Mouse (Mus musculus) liver, embryonic 15.5 days (tissue): ENCODE measurements around the gene Slc44a5. TPM values are rescaled to one million over a fixed set of nuclear protein-coding genes. Genes with fewer than 3 reads are reported as not detected.

Experiments used
- ATAC-seq: fragments of 200-750 bp; cut with Nextera tagmentation; 2 replicates; pipeline ENCODE4 v1.8.0; 2017; ENCODE audit warnings: moderate number of reproducible peaks, mild to moderate bottlenecking, moderate library complexity; ENCODE audit not compliant: insufficient read depth
- H3K27ac ChIP-seq: fragments of 300-500 bp; sonication (generic); replicated peaks from 2 replicates; pipeline ENCODE4 v1.5.1; 2015; ENCODE audit warnings: mild to moderate bottlenecking, inconsistent platforms
- H3K27me3 ChIP-seq: fragments of 300-500 bp; sonication (generic); 2 replicates; pipeline ENCODE4 v1.6.1; 2015; ENCODE audit warnings: mild to moderate bottlenecking, inconsistent platforms
- H3K36me3 ChIP-seq: fragments of 300-500 bp; sonication (generic); replicated peaks from 2 replicates; pipeline ENCODE4 v1.6.1; 2015; ENCODE audit warnings: moderate library complexity, mild to moderate bottlenecking, inconsistent platforms
- H3K4me1 ChIP-seq: fragments of 300-500 bp; sonication (generic); replicated peaks from 2 replicates; pipeline ENCODE4 v1.6.1; 2015; ENCODE audit warnings: inconsistent platforms
- H3K4me2 ChIP-seq: fragments of 300-500 bp; sonication (generic); 2 replicates; pipeline ENCODE4 v1.6.1; 2015; ENCODE audit warnings: moderate library complexity, mild to moderate bottlenecking, inconsistent platforms
- H3K4me3 ChIP-seq: fragments of 300-500 bp; sonication (generic); replicated peaks from 2 replicates; pipeline ENCODE4 v1.5.1; 2015; ENCODE audit warnings: mild to moderate bottlenecking, inconsistent platforms
- H3K9ac ChIP-seq: fragments of 300-500 bp; sonication (generic); 2 replicates; pipeline ENCODE4 v1.6.1; 2015; ENCODE audit warnings: moderate library complexity, mild to moderate bottlenecking, inconsistent platforms
- H3K9me3 ChIP-seq: fragments of 300-500 bp; sonication (generic); replicated peaks from 2 replicates; pipeline ENCODE4 v1.6.1; 2016; ENCODE audit warnings: inconsistent platforms
- WGBS: fragments of 180-500 bp; shearing (Covaris S2); methylation state at CpG from one replicate; pipeline ENCODE4 v1.1.7; 2015; ENCODE audit warnings: mixed read lengths; ENCODE audit not compliant: insufficient replicate concordance; 5-methylcytosine and 5-hydroxymethylcytosine counted together
- polyA plus RNA-seq: library from polyadenylated mRNA; unstranded; fragments of >200 nt; fragmentation: Nextera tagmentation; extraction: Ambion mirVana; gene quantifications from 2 replicates; pipeline ENCODE4 v1.2.1, GENCODE M21; 2015

The Slc44a5 gene
- polyA plus RNA-seq, 1 experiment from 2014 or later, result 0.29 TPM

GRCm38 (mm10) chr3:153973949-153974760 is 919 bp downstream of the Slc44a5 start:
- H3K36me3 ChIP-seq, result no peaks in the 10 kb centered on the region
- no peaks in the 10 kb centered on the region for H3K9me3 ChIP-seq
- 0 out of 2 replicates have a peak overlapping the region, but pooled peaks have one; percentile 22 for H3K4me3 ChIP-seq
- H3K4me1 ChIP-seq, result no peaks in the 10 kb centered on the region
- ATAC-seq, result no peak
- WGBS, result 9% methylated on average over 21 of the region's 21 CpGs
- H3K27ac ChIP-seq, result no peak overlapping the region
- H3K27me3 ChIP-seq, result peaks cover 67% of the 10 kb centered on the region
- H3K4me2 ChIP-seq, result peak overlapping the region; percentile 46
- no peak overlapping the region for H3K9ac ChIP-seq

GRCm38 (mm10) chr3:153975060-153975459 is 1.8 kb downstream of the Slc44a5 start:
- WGBS, result 13% methylated on average over 6 of the region's 6 CpGs
- H3K4me1 ChIP-seq, result no peaks in the 10 kb centered on the region
- no peak for ATAC-seq
- H3K9me3 ChIP-seq, result no peaks in the 10 kb centered on the region
- H3K4me3 ChIP-seq, result no peak overlapping the region
- no peaks in the 10 kb centered on the region for H3K36me3 ChIP-seq
- peaks cover 65% of the 10 kb centered on the region for H3K27me3 ChIP-seq
- no peak overlapping the region for H3K9ac ChIP-seq
- H3K4me2 ChIP-seq, result no peak overlapping the region
- H3K27ac ChIP-seq, result no peak overlapping the region

- Histone ChIP-seq H3K9me3 (no peaks in the 10 kb centered on the region), H3K4me2 (no peak overlapping the region), H3K4me3 (no peak overlapping the region), H3K9ac (no peak overlapping the region), H3K4me1 (no peaks in the 10 kb centered on the region), H3K36me3 (no peaks in the 10 kb centered on the region), H3K27ac (no peak overlapping the region), H3K27me3 (peaks cover 58% of the 10 kb centered on the region)
- WGBS, result 36% methylated on average over 7 of the region's 7 CpGs
- no peak for ATAC-seq
Measured at GRCm38 (mm10) chr3:153975791-153976190, 2.6 kb downstream of the Slc44a5 start.

GRCm38 (mm10) chr3:153980611-153981010 is 7.4 kb downstream of the Slc44a5 start:
- no peak for ATAC-seq
- no peak overlapping the region for H3K9ac ChIP-seq
- H3K4me1 ChIP-seq, result 0 out of 2 replicates have a peak, but pooled peaks cover 6% of the 10 kb centered on the region
- WGBS, result 55% methylated on average over 2 of the region's 2 CpGs
- H3K27ac ChIP-seq, result no peak overlapping the region
- H3K4me3 ChIP-seq, result no peak overlapping the region
- no peaks in the 10 kb centered on the region for H3K9me3 ChIP-seq
- H3K4me2 ChIP-seq, result no peak overlapping the region
- peaks cover 20% of the 10 kb centered on the region for H3K27me3 ChIP-seq
- H3K36me3 ChIP-seq, result no peaks in the 10 kb centered on the region

- H3K36me3 ChIP-seq, result no peaks in the 10 kb centered on the region
- no peak overlapping the region for H3K4me3 ChIP-seq
- no peak overlapping the region for H3K27ac ChIP-seq
- no peaks in the 10 kb centered on the region for H3K9me3 ChIP-seq
- H3K4me2 ChIP-seq, result no peak overlapping the region
- H3K4me1 ChIP-seq, result 0 out of 2 replicates have a peak, but pooled peaks cover 6% of the 10 kb centered on the region
- H3K27me3 ChIP-seq, result peaks cover 4% of the 10 kb centered on the region
- no peak for ATAC-seq
- no peak overlapping the region for H3K9ac ChIP-seq
- 44% methylated on average over 10 of the region's 10 CpGs for WGBS
Measured at GRCm38 (mm10) chr3:153984428-153985340, 11.4 kb downstream of the Slc44a5 start.

- H3K4me2 ChIP-seq, result peak overlapping the region; percentile 13; the same call in 1 of the 2 replicates
- peaks cover 11% of the 10 kb centered on the region for H3K4me1 ChIP-seq
- H3K9me3 ChIP-seq, result no peaks in the 10 kb centered on the region
- H3K36me3 ChIP-seq, result no peaks in the 10 kb centered on the region
- H3K27ac ChIP-seq, result peak overlapping the region; percentile 64
- 65% methylated on average over 5 of the region's 5 CpGs for WGBS
- no peaks in the 10 kb centered on the region for H3K27me3 ChIP-seq
- no peak overlapping the region for H3K9ac ChIP-seq
- no peak overlapping the region for H3K4me3 ChIP-seq
- peak; percentile 92 for ATAC-seq
Measured at GRCm38 (mm10) chr3:153999797-154000528, 26.7 kb downstream of the Slc44a5 start.

GRCm38 (mm10) chr3:154001348-154001747 is 28.1 kb downstream of the Slc44a5 start:
- 62% methylated on average over 5 of the region's 5 CpGs for WGBS
- no peak overlapping the region for H3K9ac ChIP-seq

GRCm38 (mm10) chr3:154046876-154047275 is 73.6 kb downstream of the Slc44a5 start:
- H3K27me3 ChIP-seq, result no peaks in the 10 kb centered on the region
- no peak overlapping the region for H3K27ac ChIP-seq
- H3K36me3 ChIP-seq, result no peaks in the 10 kb centered on the region
- ATAC-seq, result no peak
- H3K9ac ChIP-seq, result no peak overlapping the region
- WGBS, result 74% methylated on average over 4 of the region's 4 CpGs
- H3K4me2 ChIP-seq, result no peak overlapping the region
- no peaks in the 10 kb centered on the region for H3K4me1 ChIP-seq
- H3K9me3 ChIP-seq, result no peaks in the 10 kb centered on the region
- H3K4me3 ChIP-seq, result no peak overlapping the region

More at GRCm38 (mm10) chr3:154001348-154001747, 28.1 kb downstream of the Slc44a5 start:
- Histone ChIP-seq H3K27me3 (no peaks in the 10 kb centered on the region), H3K9me3 (no peaks in the 10 kb centered on the region), H3K4me1 (peaks cover 11% of the 10 kb centered on the region), H3K36me3 (no peaks in the 10 kb centered on the region), H3K4me3 (no peak overlapping the region), H3K4me2 (no peak overlapping the region), H3K27ac (no peak overlapping the region)
- no peak for ATAC-seq

GRCm38 (mm10) chr3:154053331-154053730 is 80.1 kb downstream of the Slc44a5 start:
- Histone ChIP-seq H3K27ac (no peak overlapping the region), H3K9ac (no peak overlapping the region), H3K4me3 (no peak overlapping the region), H3K36me3 (no peaks in the 10 kb centered on the region), H3K27me3 (no peaks in the 10 kb centered on the region), H3K9me3 (no peaks in the 10 kb centered on the region), H3K4me2 (no peak overlapping the region), H3K4me1 (peaks cover 11% of the 10 kb centered on the region)
- ATAC-seq, result no peak
- 55% methylated on average over 7 of the region's 7 CpGs for WGBS

- H3K4me2 ChIP-seq, result no peak overlapping the region; the same call in 1 of the 2 replicates
- peak; percentile 71 for ATAC-seq
- no peaks in the 10 kb centered on the region for H3K36me3 ChIP-seq
- no peak overlapping the region for H3K4me3 ChIP-seq
- H3K9me3 ChIP-seq, result no peaks in the 10 kb centered on the region
- no peaks in the 10 kb centered on the region for H3K27me3 ChIP-seq
- no peak overlapping the region for H3K9ac ChIP-seq
- H3K27ac ChIP-seq, result no peak overlapping the region
- H3K4me1 ChIP-seq, result peaks cover 16% of the 10 kb centered on the region
- WGBS, result 29% methylated on average over 2 of the region's 2 CpGs
Measured at GRCm38 (mm10) chr3:154057464-154057863, 84.2 kb downstream of the Slc44a5 start.
